Mouse (Mus musculus): ENCODE results near the gene Gnaz.

GRCm38 (mm10) chr10:74933548-74934190, 33.3 kb upstream of the Gnaz start:
- no peak for TF ChIP-seq CTCF (IDR thresholded peaks at IDR 0.05; ENCODE audit: low read depth, low read length)
- TF ChIP-seq GATA2 (IDR thresholded peaks at IDR 0.05; ENCODE audit: borderline replicate concordance, low read depth, low read length), result no peak
